In the genomic region with DNA sequence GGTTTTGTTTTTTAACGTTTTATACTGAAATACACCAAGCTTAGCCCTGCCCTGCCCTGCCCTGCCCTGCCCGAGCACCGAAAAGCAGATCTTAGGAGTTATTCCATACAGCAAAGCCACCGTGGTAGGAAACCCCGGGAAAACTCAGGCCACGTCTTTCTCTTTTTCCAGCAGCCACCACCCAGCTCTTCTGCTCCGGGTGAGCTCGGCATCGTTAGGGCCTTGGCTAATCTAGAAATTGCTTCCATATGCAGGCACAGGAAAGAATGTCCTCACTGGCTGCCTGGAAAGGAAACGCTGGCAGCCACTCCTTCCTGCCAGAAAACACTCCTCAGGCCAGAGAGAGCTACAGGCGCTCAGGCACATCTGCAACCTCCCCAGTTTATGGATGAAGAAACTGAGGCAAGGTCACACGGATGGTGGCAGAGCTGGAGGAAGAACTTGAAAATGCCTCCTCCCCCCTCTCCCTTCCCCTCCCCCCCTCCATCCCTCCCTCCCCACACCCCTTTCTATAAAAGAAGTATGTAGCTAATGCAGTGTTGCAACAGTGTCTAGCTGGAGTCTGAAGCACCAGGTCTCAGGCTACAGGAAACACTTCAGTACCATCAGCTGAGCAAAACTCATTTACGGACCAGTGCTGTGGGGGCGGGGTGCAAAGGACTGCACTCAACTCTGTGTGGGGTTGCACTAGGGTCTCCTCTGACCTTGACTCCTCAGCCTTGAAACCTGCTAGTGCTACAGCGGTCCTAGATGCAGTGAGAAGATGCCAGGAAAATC, we compare ENCODE assay signal across 8 mouse cellular contexts. TPM values are rescaled to one million over a fixed set of nuclear protein-coding genes. Genes with fewer than 3 reads are reported as not detected.
DNase-seq lines count a peak whose midpoint lies in the region; ATAC-seq and TF ChIP-seq lines count a peak whose summit lies in the region.

No protein-coding gene starts in this region.

- H3K27me3 ChIP-seq in embryonic facial prominence, embryonic 14.5 days (replicated peaks; ENCODE audit: control insufficient read depth, insufficient read depth, low read length), result no peaks in the 10 kb centered on the region
- no peaks in the 10 kb centered on the region for H3K27me3 ChIP-seq in lung, embryonic 14.5 days (ENCODE audit: insufficient read depth, low read length)

- peak; percentile 91 for DNase-seq in NIH3T3 (ENCODE audit: low read depth)
- peak; percentile 94 for DNase-seq in embryonic facial prominence, embryonic 14.5 days (ENCODE audit: low spot score)
- DNase-seq in heart, postnatal 4 days, result peak; percentile 58
- DNase-seq in lung, embryonic 14.5 days, result peak; percentile 59
- DNase-seq in spleen, adult 18-20 months, result no peak
- no peak for DNase-seq in left cerebral cortex, adult 8-10 months (ENCODE audit: low spot score in 2 of 2)
- no peak for DNase-seq in cerebellum, postnatal 14 days

- 27% methylated on average over 15 of the region's 15 CpGs for WGBS in embryonic facial prominence, embryonic 14.5 days
- WGBS in lung, embryonic 14.5 days, result 57% methylated on average over 15 of the region's 15 CpGs

- no peak for TF ChIP-seq CTCF in lung, embryonic 14.5 days (IDR thresholded peaks at IDR 0.05; ENCODE audit: low read depth)

- no peaks in the 10 kb centered on the region for H3K9me3 ChIP-seq in embryonic facial prominence, embryonic 14.5 days (ENCODE audit: control insufficient read depth, low read length)
- H3K9me3 ChIP-seq in lung, embryonic 14.5 days (ENCODE audit: low read depth, low read length), result no peaks in the 10 kb centered on the region

- peak overlapping the region; percentile 48 for H3K9ac ChIP-seq in embryonic facial prominence, embryonic 14.5 days (ENCODE audit: low read depth, low read length)
- H3K9ac ChIP-seq in lung, embryonic 14.5 days, result peak overlapping the region; percentile 14; the same call in 1 of the 2 replicates

- H3K27ac ChIP-seq in embryonic facial prominence, embryonic 14.5 days (replicated peaks; ENCODE audit: low read depth, low read length), result peak overlapping the region; percentile 96
- H3K27ac ChIP-seq in lung, embryonic 14.5 days (ENCODE audit: low read depth), result peak overlapping the region; percentile 61; the same call in 1 of the 2 replicates

- peak overlapping the region; percentile 42 for H3K4me2 ChIP-seq in embryonic facial prominence, embryonic 14.5 days (ENCODE audit: low read depth, low read length)
- H3K4me2 ChIP-seq in lung, embryonic 14.5 days, result peak overlapping the region; percentile 28

- ATAC-seq in embryonic facial prominence, embryonic 14.5 days (ENCODE audit: low read depth), result peak; percentile 83
- ATAC-seq in lung, embryonic 14.5 days (ENCODE audit: insufficient read depth), result peak; percentile 59; the same call in 1 of the 2 replicates
- ATAC-seq in cerebellum, adult (ENCODE audit: insufficient number of reproducible peaks, low FRiP score, low TSS enrichment), result no peak

- peak overlapping the region; percentile 14; the same call in 1 of the 2 replicates for H3K4me3 ChIP-seq in embryonic facial prominence, embryonic 14.5 days (ENCODE audit: low read depth, low read length)
- no peak overlapping the region for H3K4me3 ChIP-seq in lung, embryonic 14.5 days (ENCODE audit: low read depth, low read length)

- H3K4me1 ChIP-seq in embryonic facial prominence, embryonic 14.5 days (ENCODE audit: control insufficient read depth, insufficient read depth, low read length), result peaks cover 23% of the 10 kb centered on the region
- peaks cover 7% of the 10 kb centered on the region; the same call in 1 of the 2 replicates for H3K4me1 ChIP-seq in lung, embryonic 14.5 days (ENCODE audit: insufficient read depth)

- H3K36me3 ChIP-seq in embryonic facial prominence, embryonic 14.5 days (ENCODE audit: control insufficient read depth, insufficient read depth, low read length), result 0 out of 2 replicates have a peak, but pooled peaks cover 3% of the 10 kb centered on the region
- no peaks in the 10 kb centered on the region for H3K36me3 ChIP-seq in lung, embryonic 14.5 days (ENCODE audit: insufficient read depth)

RNA-seq across cellular contexts. Expression of gene Wipf1, which starts 20.1 kb away (rescaled TPM):
- 21.5 and 23.5 TPM in 2 replicates for polyA plus RNA-seq in embryonic facial prominence, embryonic 14.5 days (2014; fragmentation: Nextera tagmentation; extraction: Ambion mirVana)
- total RNA-seq in heart, postnatal 4 days (2021), result 10 to 100 TPM; 19.0 to 20.8 TPM
- 14.8 and 15.8 TPM in 2 replicates for polyA plus RNA-seq in lung, embryonic 14.5 days (2014; fragmentation: Nextera tagmentation; extraction: Ambion mirVana)
- total RNA-seq in left cerebral cortex, adult 8-10 months (2022), result 10 to 100 TPM in 2 of 4 experiments, 1 to 10 TPM in 2; 9.3 to 16.6 (median 12.8) TPM

Comparison
In these comparisons a context has a peak if more than half of its experiments do, and no peak if none do; other contexts are left out.
1. DNase-seq: peak in NIH3T3 (single experiment), embryonic facial prominence, embryonic 14.5 days (single experiment), heart, postnatal 4 days (single experiment) and lung, embryonic 14.5 days (single experiment); none in spleen, adult 18-20 months (0 of 2), left cerebral cortex, adult 8-10 months (0 of 2) and cerebellum, postnatal 14 days (0 of 2).